ENCODE assay signal across 8 mouse cellular contexts in genomic region chr9:61877373-61878112, GRCm38 (mm10). TPM values are rescaled to one million over a fixed set of nuclear protein-coding genes. Genes with fewer than 3 reads are reported as not detected.
DNase-seq lines count a peak whose midpoint lies in the region; ATAC-seq lines count a peak whose summit lies in the region.

No protein-coding gene starts in this region.

- ATAC-seq in lung, embryonic 15.5 days (ENCODE audit: borderline replicate concordance, extremely low read depth, low FRiP score, low TSS enrichment): no peak
- ATAC-seq in embryonic facial prominence, embryonic 11.5 days (replicated peaks; ENCODE audit: insufficient number of reproducible peaks, low FRiP score, low TSS enrichment, low read depth): no peak
- peak; percentile 57; the same call in 1 of the 2 replicates for ATAC-seq in midbrain, embryonic 14.5 days (ENCODE audit: low FRiP score, low TSS enrichment)
- no peak for ATAC-seq in monocyte, adult 5-6 weeks (replicated peaks; ENCODE audit: insufficient number of reproducible peaks, low FRiP score, low TSS enrichment, poor library complexity, severe bottlenecking)

- H3K4me3 ChIP-seq in lung, embryonic 15.5 days: no peak overlapping the region
- H3K4me3 ChIP-seq in embryonic facial prominence, embryonic 11.5 days (ENCODE audit: low read depth, low read length): no peak overlapping the region
- H3K4me3 ChIP-seq in midbrain, embryonic 14.5 days (replicated peaks; ENCODE audit: low read depth, low read length): no peak overlapping the region

- H3K9me3 ChIP-seq in lung, embryonic 15.5 days: no peaks in the 10 kb centered on the region
- no peaks in the 10 kb centered on the region for H3K9me3 ChIP-seq in embryonic facial prominence, embryonic 11.5 days (replicated peaks; ENCODE audit: control insufficient read depth, low read length)
- H3K9me3 ChIP-seq in midbrain, embryonic 14.5 days (ENCODE audit: control insufficient read depth, low read length): no peaks in the 10 kb centered on the region

- H3K9ac ChIP-seq in lung, embryonic 15.5 days: no peak overlapping the region
- no peak overlapping the region for H3K9ac ChIP-seq in embryonic facial prominence, embryonic 11.5 days (replicated peaks; ENCODE audit: low read length)
- no peak overlapping the region for H3K9ac ChIP-seq in midbrain, embryonic 14.5 days (replicated peaks; ENCODE audit: low read length)

- H3K36me3 ChIP-seq in lung, embryonic 15.5 days: no peaks in the 10 kb centered on the region
- H3K36me3 ChIP-seq in embryonic facial prominence, embryonic 11.5 days (replicated peaks; ENCODE audit: control insufficient read depth, insufficient read depth, low read depth, low read length): no peaks in the 10 kb centered on the region
- no peaks in the 10 kb centered on the region for H3K36me3 ChIP-seq in midbrain, embryonic 14.5 days (ENCODE audit: control insufficient read depth, insufficient read depth, low read length)

- no peak for DNase-seq in lung, adult 18-20 months
- peak; percentile 62 for DNase-seq in embryonic facial prominence, embryonic 11.5 days (ENCODE audit: low spot score)
- DNase-seq in kidney, adult 18-20 months: peak; percentile 48
- peak; percentile 85 for DNase-seq in midbrain, embryonic 14.5 days
- no peak for DNase-seq in cerebellum, adult 11-12 months
- no peak for DNase-seq in ovary, adult 18-20 months (ENCODE audit: low spot score)

- H3K4me2 ChIP-seq in lung, embryonic 15.5 days: peak overlapping the region; percentile 26; the same call in 1 of the 2 replicates
- no peak overlapping the region for H3K4me2 ChIP-seq in embryonic facial prominence, embryonic 11.5 days (ENCODE audit: low read depth, low read length)
- peak overlapping the region; percentile 12; the same call in 1 of the 2 replicates for H3K4me2 ChIP-seq in midbrain, embryonic 14.5 days (ENCODE audit: low read length)

- no peak overlapping the region for H3K27ac ChIP-seq in lung, embryonic 15.5 days
- H3K27ac ChIP-seq in embryonic facial prominence, embryonic 11.5 days (replicated peaks; ENCODE audit: low read depth, low read length): no peak overlapping the region
- peak overlapping the region; percentile 26; the same call in 1 of the 2 replicates for H3K27ac ChIP-seq in midbrain, embryonic 14.5 days (replicated peaks; ENCODE audit: low read depth, low read length)

- peaks cover 10% of the 10 kb centered on the region for H3K4me1 ChIP-seq in lung, embryonic 15.5 days
- H3K4me1 ChIP-seq in embryonic facial prominence, embryonic 11.5 days (ENCODE audit: control insufficient read depth, insufficient read depth, low read length): no peaks in the 10 kb centered on the region
- H3K4me1 ChIP-seq in midbrain, embryonic 14.5 days (ENCODE audit: control insufficient read depth, insufficient read depth, low read length): peaks cover 40% of the 10 kb centered on the region

- 26% methylated on average over 22 of the region's 22 CpGs for WGBS in lung, embryonic 15.5 days
- 16% methylated on average over 22 of the region's 22 CpGs for WGBS in embryonic facial prominence, embryonic 11.5 days
- 17% methylated on average over 22 of the region's 22 CpGs for WGBS in midbrain, embryonic 14.5 days

- peaks cover 21% of the 10 kb centered on the region; the same call in 1 of the 2 replicates for H3K27me3 ChIP-seq in lung, embryonic 15.5 days
- no peaks in the 10 kb centered on the region for H3K27me3 ChIP-seq in embryonic facial prominence, embryonic 11.5 days (ENCODE audit: control insufficient read depth, insufficient read depth, low read length)
- no peaks in the 10 kb centered on the region for H3K27me3 ChIP-seq in midbrain, embryonic 14.5 days (ENCODE audit: control insufficient read depth, insufficient read depth, low read length)

RNA-seq across cellular contexts. Expression of gene Rplp1, which starts 36.8 kb away (rescaled TPM):
- 1,214 and 1,323 TPM in 2 replicates for polyA plus RNA-seq in lung, embryonic 15.5 days (2015; fragmentation: Nextera tagmentation; extraction: Ambion mirVana)
- polyA plus RNA-seq in embryonic facial prominence, embryonic 11.5 days (2014; fragmentation: Nextera tagmentation; extraction: Ambion mirVana): 1,072 and 1,174 TPM in 2 replicates
- 935 and 1,231 TPM in 2 replicates for polyA plus RNA-seq in midbrain, embryonic 14.5 days (2014; fragmentation: Nextera tagmentation; extraction: Ambion mirVana)
- 2,240 to 3,679 TPM (median 3,046 TPM) in 3 replicates for total RNA-seq in monocyte, adult 5-6 weeks (2017)

Comparison
In these comparisons a context has a peak if more than half of its experiments do, and no peak if none do; other contexts are left out.
1. DNase-seq: peak in embryonic facial prominence, embryonic 11.5 days (single experiment), kidney, adult 18-20 months (single experiment) and midbrain, embryonic 14.5 days (single experiment); none in lung, adult 18-20 months (0 of 2), cerebellum, adult 11-12 months (single experiment) and ovary, adult 18-20 months (single experiment).